Mouse (Mus musculus) left cerebral cortex, adult 11 months (tissue): ENCODE measurements around the gene Dapl1.

Experiments used
- DNase-seq: peaks from one replicate; pipeline ENCODE4 v3.0.0; 2022; ENCODE audit warnings: low spot score

Dapl1 gene

GRCm38 (mm10) chr2:59484438-59484837 is at the start of gene Dapl1:
Gene Dapl1 (plus strand): TSS chr2:59484653.
- DNase-seq, result no peak

GRCm38 (mm10) chr2:59434820-59435219 is 49.6 kb upstream of the Dapl1 start:
- no peak for DNase-seq

GRCm38 (mm10) chr2:59437684-59438393 is 46.6 kb upstream of the Dapl1 start:
- peak; percentile 40 for DNase-seq

- peak; percentile 69 for DNase-seq
Observed at GRCm38 (mm10) chr2:59438479-59438935, 45.9 kb upstream of the Dapl1 start.

GRCm38 (mm10) chr2:59439824-59440223 is 44.6 kb upstream of the Dapl1 start:
- DNase-seq, result no peak

- no peak for DNase-seq
Observed at GRCm38 (mm10) chr2:59440481-59440880, 44.0 kb upstream of the Dapl1 start.

- no peak for DNase-seq
Observed at GRCm38 (mm10) chr2:59441681-59442080, 42.8 kb upstream of the Dapl1 start.

GRCm38 (mm10) chr2:59446671-59447070 is 37.8 kb upstream of the Dapl1 start:
- DNase-seq, result no peak

- DNase-seq, result no peak
Observed at GRCm38 (mm10) chr2:59447712-59448111, 36.7 kb upstream of the Dapl1 start.

GRCm38 (mm10) chr2:59448516-59448915 is 35.9 kb upstream of the Dapl1 start:
- no peak for DNase-seq

GRCm38 (mm10) chr2:59448921-59449320 is 35.5 kb upstream of the Dapl1 start:
- no peak for DNase-seq

- no peak for DNase-seq
Observed at GRCm38 (mm10) chr2:59451675-59452074, 32.8 kb upstream of the Dapl1 start.

GRCm38 (mm10) chr2:59452102-59452501 is 32.4 kb upstream of the Dapl1 start:
- no peak for DNase-seq

GRCm38 (mm10) chr2:59462086-59462485 is 22.4 kb upstream of the Dapl1 start:
- no peak for DNase-seq

GRCm38 (mm10) chr2:59463428-59464182 is 20.8 kb upstream of the Dapl1 start:
- DNase-seq, result no peak

GRCm38 (mm10) chr2:59465671-59466070 is 18.8 kb upstream of the Dapl1 start:
- no peak for DNase-seq

- DNase-seq, result no peak
Observed at GRCm38 (mm10) chr2:59466358-59466757, 18.1 kb upstream of the Dapl1 start.

- DNase-seq, result no peak
Observed at GRCm38 (mm10) chr2:59467085-59467484, 17.4 kb upstream of the Dapl1 start.

GRCm38 (mm10) chr2:59467976-59468375 is 16.5 kb upstream of the Dapl1 start:
- DNase-seq, result no peak

GRCm38 (mm10) chr2:59469590-59470245 is 14.7 kb upstream of the Dapl1 start:
- DNase-seq, result no peak

GRCm38 (mm10) chr2:59470326-59471031 is 14.0 kb upstream of the Dapl1 start:
- no peak for DNase-seq
